Mouse (Mus musculus) gastrocnemius, postnatal 14 days (tissue): ENCODE results near the gene Adamtsl5. TPM values are rescaled to one million over a fixed set of nuclear protein-coding genes. Genes with fewer than 3 reads are reported as not detected.

Experiments used
- DNase-seq: peaks from one replicate; pipeline ENCODE4 v3.0.0; 2021; ENCODE audit warnings: mixed read lengths
- intact Hi-C: fragments of 180-260 bp; cut with DNase I; formaldehyde crosslinking; loops from one replicate; pipeline ENCODE4 v1.15.1; 2025; ENCODE audit warnings: low total_unique reads
- long read RNA-seq, 2 experiments: library from polyadenylated mRNA; stranded (forward); transcript quantifications; one replicate each; pipeline ENCODE4 v2.0.0; 2021
- total RNA-seq, 2 experiments: library from RNA; stranded (reverse); gene quantifications; 2 replicates each; pipeline ENCODE4 v1.2.3; 2021

The Adamtsl5 gene
- 10 to 100 TPM; 24.2 to 26.1 TPM for total RNA-seq
- long read RNA-seq, experiment 1, partial matches to known transcripts, result 2 of 24 reads
- long read RNA-seq, experiment 1, other reads (novel, unspliced or antisense), result 16 of 24 reads
- long read RNA-seq, experiment 2, transcript Adamtsl5-201 (13 exons, 1,957 nt), result major isoform, 13 of 48 reads
- long read RNA-seq, experiment 2, transcript Adamtsl5-203 (12 exons, 3,520 nt), result minor isoform, 6 of 48 reads
- long read RNA-seq, experiment 2, partial matches to known transcripts, result 7 of 48 reads
- long read RNA-seq, experiment 2, other reads (novel, unspliced or antisense), result 21 of 48 reads

DNA sequence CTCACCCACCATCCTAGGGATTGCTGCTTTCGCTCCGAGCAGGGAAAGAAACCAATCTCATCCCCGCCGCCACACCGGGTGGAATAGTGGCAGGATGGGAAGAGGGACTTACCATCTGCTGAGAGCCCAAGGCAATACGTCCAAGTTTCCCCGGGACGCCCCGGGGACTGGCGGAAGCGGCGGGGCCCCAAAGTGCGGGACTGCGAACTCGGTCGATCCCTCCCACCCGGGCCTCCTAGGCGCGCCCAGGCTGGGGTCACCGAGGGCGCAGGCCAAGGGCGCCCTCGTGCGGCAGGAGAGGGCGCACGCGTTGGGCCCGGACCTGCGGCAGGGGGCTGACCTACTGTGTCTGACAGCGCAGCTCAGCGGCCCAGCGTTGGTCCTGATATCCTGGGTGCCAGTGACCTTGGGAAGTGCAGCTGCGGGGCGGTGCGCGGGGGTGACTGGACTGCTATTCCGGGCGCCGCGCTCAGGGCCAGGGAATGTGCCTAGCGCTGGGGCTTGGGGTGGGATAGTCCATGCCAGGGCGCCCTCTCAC, at the start of gene Adamtsl5:
TSS of gene Adamtsl5 (minus strand) at position 169 of the 538 bp plus-strand sequence.
- DNase-seq, result peak; percentile 80
- intact Hi-C loops, result no loop called here

DNA sequence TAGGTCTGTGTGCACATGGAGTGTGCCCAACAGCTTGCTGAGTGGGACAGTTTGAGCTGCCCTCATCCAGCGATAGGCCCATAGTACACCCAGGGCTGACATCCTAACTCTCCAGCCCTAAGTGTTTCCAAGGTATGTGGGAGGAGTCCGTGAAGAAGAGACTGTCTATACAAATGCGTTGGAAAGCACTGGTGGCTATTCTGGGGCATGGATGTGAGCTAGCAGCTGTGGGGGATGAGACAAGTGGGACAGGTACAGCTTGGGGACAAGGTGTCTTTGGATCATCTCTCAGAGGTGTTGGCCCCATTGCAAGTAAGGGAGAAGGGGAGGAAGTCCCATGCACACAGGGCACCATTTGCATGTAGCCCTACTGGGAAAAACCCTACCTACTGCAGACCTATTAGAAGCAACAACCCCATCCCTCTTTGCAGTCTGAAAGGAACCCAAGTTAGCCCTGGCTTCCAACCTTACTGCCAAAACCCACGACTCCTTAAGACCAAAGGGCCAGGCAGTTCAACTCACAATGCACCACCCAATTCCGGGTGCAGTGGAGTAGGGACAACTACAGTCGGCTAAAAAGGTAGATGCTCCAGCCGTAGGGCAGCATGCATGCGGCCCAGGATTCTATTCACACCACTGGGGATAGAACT, 49.4 kb upstream of the Adamtsl5 start:
- no peak for DNase-seq
- intact Hi-C loops, result no loop called here

GRCm38 (mm10) chr10:80396822-80397523, 48.8 kb upstream of the Adamtsl5 start:
- no peak for DNase-seq
- intact Hi-C loops, result no loop called here

DNA sequence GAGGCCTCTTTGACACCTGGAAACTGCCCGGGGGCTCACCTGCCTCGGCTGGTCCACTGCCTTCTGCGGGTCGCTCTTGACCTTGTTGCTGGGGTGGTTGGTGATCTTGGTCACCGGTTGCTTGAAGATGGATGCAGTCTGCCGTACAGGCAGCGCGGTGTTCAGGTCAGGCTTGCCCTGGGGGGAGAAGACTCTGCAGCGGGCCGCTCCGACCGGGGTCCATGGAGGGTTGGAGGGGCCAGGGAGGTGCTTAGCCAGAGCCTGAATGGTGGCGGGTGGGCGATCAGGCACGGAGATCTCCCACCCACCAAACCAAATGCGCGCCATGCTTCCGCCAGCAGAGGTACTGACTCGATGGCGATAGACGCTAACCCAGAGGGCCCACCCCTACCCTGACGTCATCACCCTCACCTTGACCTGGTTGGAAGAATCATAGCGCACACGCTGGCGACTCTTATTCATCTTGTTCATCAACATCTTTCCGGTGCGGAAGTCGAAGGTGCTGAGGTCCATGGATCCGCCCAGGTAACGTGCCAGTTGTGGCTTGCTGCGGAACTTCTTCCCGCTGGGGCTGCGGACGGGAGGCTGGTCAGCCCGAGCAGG, 46.9 kb upstream of the Adamtsl5 start:
- intact Hi-C loops, result no loop called here
- no peak for DNase-seq

GRCm38 (mm10) chr10:80392687-80393086, 44.5 kb upstream of the Adamtsl5 start:
- intact Hi-C loops, result no loop called here
- DNase-seq, result no peak

DNA sequence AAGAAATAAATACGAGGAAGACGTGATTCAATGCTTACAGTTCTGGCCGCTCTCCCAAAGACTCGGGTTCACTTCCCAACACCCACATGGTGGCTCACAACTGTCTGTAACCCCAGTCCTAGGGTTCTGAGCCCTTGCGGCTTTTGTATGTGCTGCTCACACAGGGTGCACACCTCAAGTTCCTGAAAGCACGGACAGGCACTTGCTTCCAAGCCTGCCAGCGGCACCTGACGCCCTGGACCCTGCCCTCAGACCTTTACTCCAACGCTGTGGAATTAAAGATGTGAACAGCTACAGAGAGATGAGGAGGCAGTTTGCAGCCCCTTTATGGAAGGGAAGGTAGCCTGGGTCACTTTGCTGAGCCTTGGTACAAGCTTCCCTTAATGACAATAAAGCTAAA, 42.5 kb upstream of the Adamtsl5 start:
- no peak for DNase-seq
- intact Hi-C loops, result no loop called here

GRCm38 (mm10) chr10:80389185-80389708, 41.0 kb upstream of the Adamtsl5 start:
- DNase-seq, result no peak
- intact Hi-C loops, result no loop called here

- intact Hi-C loops, result no loop called here
- no peak for DNase-seq
Measured at GRCm38 (mm10) chr10:80388731-80389130, 40.5 kb upstream of the Adamtsl5 start.

DNA sequence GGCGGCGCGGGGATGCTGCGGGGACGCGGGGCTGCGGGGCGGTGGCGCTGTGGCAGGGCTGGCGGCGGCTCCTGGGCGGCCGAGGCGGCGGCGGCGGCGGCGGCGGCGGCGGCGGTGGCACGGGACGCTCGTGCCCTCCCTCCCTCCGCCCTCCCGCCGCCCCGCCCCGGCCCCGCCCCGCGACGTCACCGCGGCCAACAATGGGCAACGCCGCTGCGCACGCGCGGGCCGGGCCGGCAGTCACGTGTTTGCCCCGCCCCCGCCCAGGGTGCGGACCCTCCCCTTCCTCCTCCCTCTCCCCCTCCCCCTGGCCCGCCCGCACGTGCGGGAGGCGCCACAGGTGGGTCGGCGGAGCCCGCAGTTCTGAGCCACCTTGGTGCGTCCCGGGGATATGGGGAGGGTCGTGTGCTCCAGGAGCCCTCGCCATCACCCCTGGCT, 39.3 kb upstream of the Adamtsl5 start, which contains the start of gene Mex3d:
TSS of gene Mex3d (minus strand) at position 138 of the 438 bp plus-strand sequence.
- intact Hi-C loops, result no loop called here

DNA sequence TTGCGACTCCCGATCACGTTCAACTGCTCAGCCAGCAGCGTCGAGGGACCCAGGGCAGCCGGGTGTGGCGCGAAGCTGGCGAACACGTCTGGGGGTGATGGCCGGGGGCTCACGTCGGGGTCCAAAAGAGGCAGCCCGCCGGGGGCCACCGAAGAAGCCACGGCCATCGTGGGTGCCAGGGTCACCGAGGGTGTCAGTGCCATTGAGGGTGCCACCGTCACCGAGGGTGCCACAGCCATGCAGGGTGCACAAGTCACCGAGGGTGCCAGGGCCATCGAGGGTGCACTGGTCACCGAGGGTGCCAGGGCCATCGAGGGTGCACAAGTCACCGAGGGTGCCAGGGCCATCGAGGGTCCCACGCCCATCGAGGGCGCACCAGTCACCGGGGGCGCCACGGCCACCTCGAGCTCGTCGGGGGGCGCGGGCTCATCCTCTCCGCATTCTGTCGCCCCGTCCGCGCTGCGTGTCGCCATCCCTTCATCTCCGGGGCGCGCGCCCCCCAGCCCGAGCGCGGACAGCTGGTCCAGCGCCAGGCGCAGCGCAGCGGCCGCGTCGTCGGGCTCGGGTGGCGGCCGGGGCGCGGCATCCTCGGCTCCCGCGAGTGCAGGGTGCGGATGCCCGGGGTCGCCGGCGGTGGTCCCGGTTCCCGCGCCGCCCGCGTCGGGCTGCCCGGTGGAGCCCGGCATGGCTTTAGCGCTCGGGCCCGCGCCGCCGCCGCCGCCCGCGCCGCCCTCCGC, 38.7 kb upstream of the Adamtsl5 start:
- intact Hi-C loops, result no loop called here
- DNase-seq, result no peak

More for the DNA sequence above, 39.3 kb upstream of the Adamtsl5 start, which contains the start of gene Mex3d:
- DNase-seq, result peak; percentile 91

DNA sequence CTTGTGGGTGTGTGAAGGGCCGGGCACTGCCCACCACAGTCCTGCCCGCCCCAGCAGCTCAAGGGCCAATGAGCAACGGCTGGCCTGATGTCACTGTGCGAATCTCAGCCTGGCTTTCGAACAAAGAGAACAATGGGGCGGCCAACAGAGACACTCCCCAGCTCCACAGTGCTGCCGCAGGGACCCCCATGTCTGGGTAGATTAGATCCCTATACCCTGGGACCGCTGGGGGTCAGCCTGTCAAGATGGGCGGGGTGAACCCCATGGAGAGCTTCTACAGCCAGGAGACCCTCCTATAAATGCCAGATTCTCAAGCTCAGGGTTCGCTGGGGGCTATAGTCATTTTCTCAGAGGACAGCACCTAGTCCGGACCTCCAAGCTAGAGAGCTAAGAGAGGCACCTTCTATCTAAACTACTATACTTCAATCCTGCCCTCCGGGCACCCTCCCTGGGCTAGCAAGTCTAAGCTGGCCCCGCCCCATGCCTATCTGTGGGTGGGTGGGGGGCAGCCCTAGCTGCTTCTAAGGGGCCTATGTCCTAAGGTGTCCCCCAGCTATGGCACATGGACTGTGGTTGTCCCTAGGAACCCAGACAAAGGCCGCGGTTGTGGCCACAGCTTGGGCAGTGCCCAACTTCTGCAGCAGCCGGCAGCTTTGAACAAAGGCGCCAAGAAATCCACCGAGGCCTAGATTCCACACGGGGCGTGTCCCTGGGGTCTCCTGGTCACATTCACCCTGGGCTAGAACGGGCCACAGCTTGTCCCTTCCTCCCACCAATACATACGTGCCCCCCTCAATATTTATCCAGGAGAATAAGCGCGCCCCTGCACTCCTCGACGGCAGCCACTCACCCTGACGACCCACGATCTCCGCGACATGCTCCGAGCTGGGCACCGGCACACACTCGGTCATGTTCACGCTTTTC, 37.9 kb upstream of the Adamtsl5 start:
- intact Hi-C loops, result no loop called here
- DNase-seq, result no peak

DNA sequence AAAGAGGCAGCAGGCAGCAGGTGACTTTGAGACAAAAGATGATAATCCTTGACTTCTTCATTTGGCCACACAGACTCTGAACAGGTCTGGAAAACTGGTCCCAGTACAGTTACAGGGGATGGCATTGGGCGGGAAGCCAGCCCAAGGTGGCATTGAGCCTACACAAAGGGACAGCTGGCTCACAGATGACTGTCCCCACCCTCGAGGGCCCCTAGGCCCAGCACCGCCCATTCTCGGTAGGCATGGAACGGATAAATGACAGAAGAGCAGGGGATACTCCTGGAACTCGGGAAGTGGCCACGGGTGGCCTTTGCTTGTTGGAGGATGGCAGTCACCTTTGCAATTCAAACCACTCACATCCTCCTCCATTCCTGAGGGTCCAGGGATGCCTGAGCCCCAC, 37.1 kb upstream of the Adamtsl5 start:
- DNase-seq, result no peak
- intact Hi-C loops, result no loop called here

- intact Hi-C loops, result no loop called here
- DNase-seq, result no peak
Measured at GRCm38 (mm10) chr10:80384709-80385108, 36.5 kb upstream of the Adamtsl5 start.

GRCm38 (mm10) chr10:80384115-80384639, 36.0 kb upstream of the Adamtsl5 start:
- DNase-seq, result no peak
- intact Hi-C loops, result no loop called here

GRCm38 (mm10) chr10:80383431-80383830, 35.2 kb upstream of the Adamtsl5 start:
- DNase-seq, result no peak
- intact Hi-C loops, result no loop called here

DNA sequence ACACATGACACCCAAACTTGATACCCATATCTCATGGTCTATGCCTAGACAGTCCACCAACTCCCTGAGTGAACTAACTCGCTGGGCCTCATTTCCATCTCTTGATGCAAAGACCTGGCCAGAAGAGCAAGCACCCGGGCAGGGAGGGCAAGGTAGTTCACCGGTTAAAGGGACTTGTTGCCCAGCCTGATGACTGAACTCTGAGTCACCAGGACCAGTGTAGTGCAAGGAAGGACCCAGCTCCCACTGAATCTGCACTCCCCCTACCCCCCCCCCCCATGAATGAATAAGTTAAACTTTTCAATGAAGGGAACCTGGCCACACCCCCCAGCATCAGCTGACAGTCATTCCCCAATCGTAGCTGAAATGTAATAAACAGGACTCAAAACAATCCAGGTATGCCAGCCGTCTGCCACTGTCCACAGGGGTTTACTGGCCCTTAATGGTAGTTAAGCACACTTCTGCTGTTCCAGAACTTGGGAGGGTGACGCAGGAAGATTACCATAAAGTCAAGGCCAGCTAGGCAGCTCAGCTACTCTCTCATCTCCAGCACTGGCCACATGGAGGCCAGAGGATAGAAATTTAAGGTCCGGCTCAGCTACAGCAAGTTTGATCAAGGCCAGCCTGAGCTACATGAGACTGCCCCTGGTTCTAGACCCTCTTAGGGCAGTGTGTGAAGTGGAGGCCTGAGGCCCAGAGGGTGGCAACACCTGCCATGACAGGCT, 34.6 kb upstream of the Adamtsl5 start:
- intact Hi-C loops, result no loop called here

DNA sequence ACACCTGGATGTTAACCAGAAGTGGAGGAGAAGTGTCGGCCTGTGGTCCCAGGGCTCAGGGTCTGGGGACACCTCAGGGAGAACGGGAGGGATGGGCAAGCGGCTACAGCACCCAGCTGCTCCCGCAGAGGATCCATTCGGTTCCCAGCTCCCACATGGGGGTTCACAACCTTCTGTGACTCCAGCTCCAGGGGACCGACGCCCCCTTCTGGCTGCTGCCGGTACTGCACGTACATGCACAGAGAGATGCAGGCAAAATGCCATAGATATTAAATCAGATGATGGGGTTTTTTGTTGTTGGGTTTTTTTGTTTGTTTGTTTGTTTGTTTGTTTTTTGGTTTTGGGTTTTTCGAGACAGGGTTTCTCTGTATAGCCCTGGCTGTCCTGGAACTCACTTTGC, 29.5 kb upstream of the Adamtsl5 start:
- intact Hi-C loops, result no loop called here
- no peak for DNase-seq

More for the DNA sequence above, 34.6 kb upstream of the Adamtsl5 start:
- no peak for DNase-seq
